Mouse (Mus musculus) T-cell, adult 2 months (primary cell): ENCODE data around the gene Pdzd7.
A peak's percentile ranks its signal among the peaks of the same experiment; 100 is the strongest.

ENCODE experiments used
- DNase-seq: peaks from one replicate; pipeline ENCODE4 v3.0.0; 2022; ENCODE audit warnings: low spot score

Pdzd7 gene

GRCm38 (mm10) chr19:45012636-45013035 is 32.9 kb downstream of the Pdzd7 start:
- no peak for DNase-seq

- no peak for DNase-seq
Observed at GRCm38 (mm10) chr19:45012219-45012618, 33.3 kb downstream of the Pdzd7 start.

DNA sequence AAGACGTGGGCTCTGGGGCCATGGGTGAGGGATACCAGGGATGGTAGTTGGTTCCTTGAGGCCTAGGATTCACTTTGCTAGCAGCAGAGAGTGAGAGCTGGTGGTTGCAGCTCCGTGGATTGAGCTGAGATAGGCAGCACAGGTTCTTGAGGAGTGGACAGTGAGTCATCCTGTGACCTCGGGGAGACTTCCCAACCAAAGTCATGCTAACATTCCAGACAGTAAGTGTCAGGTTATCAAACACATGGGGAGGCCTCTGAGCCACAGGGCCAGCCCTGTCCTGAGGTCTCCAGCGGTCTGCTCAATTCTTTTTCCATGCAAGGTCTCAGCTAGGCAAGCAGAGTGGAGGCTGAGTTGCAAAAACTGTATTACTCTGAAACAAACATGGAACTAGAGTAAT is 34.9 kb downstream of the Pdzd7 start:
- no peak for DNase-seq

DNA sequence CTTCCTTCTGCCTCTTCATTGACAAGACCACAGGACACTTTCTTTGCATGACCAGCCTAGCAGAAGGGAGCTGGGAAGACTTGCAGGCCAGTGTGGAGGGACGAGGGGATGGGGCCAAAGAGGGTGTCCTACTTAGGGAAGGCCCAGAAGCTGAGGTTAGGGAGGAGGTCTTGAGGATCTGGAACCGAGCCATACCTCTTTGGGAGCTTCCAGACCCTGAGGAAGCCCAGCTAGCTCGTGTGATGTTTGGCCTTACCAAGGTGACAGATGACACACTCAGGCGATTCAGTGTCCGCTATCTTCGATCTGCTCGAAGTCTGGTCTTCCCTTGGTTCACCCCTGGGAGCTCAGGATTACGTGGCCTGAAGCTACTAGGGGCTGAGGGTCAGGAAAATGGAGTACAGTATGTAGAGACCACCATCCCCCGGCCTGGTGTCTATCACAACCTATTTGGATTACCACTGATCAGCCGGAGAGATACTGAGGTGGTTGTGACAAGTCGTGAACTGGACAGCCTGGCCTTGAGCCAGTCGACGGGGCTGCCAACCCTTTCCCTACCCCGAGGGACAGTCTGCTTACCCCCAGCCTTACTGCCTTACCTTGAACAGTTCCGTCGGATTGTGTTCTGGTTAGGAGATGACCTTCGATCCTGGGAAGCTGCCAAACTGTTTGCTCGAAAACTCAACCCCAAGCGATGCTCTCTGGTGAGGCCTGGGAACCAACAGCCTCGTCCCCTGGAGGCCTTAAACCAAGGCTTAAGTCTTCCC is 37.9 kb downstream of the Pdzd7 start:
- DNase-seq, result no peak

- no peak for DNase-seq
Observed at GRCm38 (mm10) chr19:45007021-45007420, 38.5 kb downstream of the Pdzd7 start.

DNA sequence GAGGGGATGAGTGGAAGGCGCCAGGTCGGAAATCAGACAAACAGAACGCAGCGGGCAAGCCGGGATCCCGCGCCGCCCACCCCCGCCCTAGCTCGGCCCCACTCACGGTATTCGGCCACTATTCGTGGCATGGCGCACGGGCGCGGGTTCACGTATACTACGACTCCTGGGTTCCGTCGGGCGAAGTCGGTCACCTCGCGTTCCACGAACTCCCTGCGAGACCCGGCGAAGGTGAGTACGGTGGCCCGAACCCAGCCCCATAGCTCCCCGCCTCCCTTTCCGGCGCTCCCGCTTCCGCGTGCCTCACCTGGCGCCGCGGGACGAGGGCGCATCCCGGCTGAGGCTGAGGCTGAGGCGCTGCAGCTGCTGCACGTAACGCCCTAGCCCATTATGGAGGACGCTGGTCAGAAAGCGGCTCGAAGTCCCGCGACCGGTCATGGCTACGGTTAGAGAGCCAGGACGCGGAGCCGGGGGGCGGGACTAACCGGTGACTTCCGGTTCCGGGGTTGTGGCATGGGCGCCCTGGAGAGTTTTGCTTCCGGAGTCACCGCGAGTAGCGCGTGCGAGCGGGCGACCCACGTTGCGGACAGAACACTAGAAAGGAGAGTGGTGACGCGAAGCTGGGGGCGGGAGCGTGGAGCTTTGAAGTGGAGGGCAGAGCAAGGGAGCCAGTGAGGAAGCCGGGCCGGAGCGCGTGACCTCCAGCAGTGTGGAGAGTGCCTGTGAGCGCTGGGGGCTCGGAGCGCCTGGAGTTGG is 39.4 kb downstream of the Pdzd7 start, which contains the start of gene Mrpl43:
Gene Mrpl43, minus strand, starts transcription at position 486 of the 756 bp plus-strand sequence.
- DNase-seq, result peak; percentile 96

GRCm38 (mm10) chr19:45005444-45005843 is 40.1 kb downstream of the Pdzd7 start, which contains the start of gene Twnk:
Twnk (plus strand) TSS chr19:45005663.
- no peak for DNase-seq

- DNase-seq, result no peak
Observed at GRCm38 (mm10) chr19:45003740-45004516, 41.6 kb downstream of the Pdzd7 start.

DNA sequence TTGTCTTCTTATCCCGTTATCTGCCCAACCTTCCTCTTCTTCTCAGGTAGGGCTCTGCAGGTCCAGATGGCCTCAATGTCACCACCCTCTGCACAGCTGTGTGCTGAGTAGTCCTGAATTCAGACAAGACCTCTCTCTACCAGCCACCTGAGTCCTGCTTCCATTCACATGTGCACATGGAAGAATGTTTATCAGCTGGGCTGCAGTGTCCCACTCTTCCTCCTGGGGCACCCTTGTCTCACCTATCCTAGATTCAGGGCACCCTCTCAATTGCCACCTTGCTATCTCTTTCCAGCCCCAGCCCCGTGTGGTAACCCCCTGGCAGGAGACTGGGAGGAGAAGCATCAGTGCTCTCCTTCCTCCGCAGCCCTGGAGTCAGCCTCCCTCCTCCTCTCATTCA is 43.2 kb downstream of the Pdzd7 start:
- no peak for DNase-seq

GRCm38 (mm10) chr19:44999647-45000046 is 45.9 kb downstream of the Pdzd7 start:
- no peak for DNase-seq

DNA sequence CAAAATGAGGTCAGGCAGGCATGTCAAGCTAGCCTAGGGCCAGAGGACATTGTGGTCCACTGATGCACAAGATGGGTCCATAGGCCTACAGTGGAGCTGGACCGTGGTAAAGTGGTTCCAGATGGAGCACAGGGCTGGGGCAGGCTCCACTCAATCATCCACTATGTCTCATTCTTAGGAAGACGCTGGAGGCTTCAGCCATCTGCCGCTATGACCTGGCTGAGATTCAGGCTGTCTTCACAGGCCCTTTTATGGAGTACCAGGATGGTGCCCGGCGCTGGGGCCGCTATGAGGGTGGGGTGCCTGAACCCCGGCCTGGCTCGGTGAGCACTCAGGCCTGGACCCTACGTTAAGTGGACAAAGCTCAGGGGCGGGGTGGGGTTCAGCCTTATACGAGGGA is 47.7 kb downstream of the Pdzd7 start:
- DNase-seq, result no peak

- no peak for DNase-seq
Observed at GRCm38 (mm10) chr19:44992712-44993111, 52.8 kb downstream of the Pdzd7 start.

DNA sequence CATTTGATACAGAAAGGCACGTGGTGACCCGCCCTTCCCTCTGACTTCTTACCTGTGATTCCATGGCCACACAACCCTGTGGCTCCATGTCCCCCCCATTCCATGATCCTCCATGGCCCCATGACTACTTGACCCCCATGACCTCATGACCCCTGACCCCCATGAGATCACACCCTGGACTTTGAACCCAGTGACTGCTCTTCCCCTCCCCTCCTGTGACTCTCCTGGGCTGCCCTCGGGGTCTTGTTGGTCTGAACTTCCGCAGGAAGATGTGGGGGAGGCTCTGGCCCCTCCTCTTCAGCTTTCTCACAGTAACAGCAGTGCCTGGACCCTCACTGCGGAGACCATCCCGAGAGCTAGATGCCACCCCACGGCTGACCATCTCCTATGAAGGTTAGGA is 53.3 kb downstream of the Pdzd7 start:
- no peak for DNase-seq

DNA sequence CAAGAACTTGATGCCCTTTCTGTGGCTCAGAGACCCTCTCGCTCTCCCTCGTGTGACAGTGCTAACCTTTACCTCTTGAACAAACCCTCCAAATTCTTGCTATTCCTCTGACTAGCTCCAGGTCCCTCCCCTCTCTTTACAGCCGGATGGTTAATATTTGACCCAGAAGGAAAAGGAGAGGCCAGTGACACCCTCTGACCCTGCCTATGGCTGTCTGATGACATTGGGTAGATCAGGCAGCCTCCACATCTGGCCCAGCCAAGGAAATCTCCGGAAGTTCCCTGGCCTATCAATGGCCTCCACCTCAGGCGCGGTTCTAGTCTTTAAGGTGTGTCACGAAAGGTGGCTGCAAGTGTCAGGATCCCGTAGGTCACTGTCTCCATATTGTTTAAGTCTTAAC is 54.5 kb downstream of the Pdzd7 start:
- DNase-seq, result no peak

GRCm38 (mm10) chr19:44989567-44990495 is 55.7 kb downstream of the Pdzd7 start:
- DNase-seq, result no peak

GRCm38 (mm10) chr19:44988831-44989566 is 56.5 kb downstream of the Pdzd7 start, which contains the start of gene Sema4g:
Sema4g (plus strand) TSS chr19:44989101.
- peak; percentile 21 for DNase-seq

- DNase-seq, result no peak
Observed at GRCm38 (mm10) chr19:44988321-44988720, 57.2 kb downstream of the Pdzd7 start.

DNA sequence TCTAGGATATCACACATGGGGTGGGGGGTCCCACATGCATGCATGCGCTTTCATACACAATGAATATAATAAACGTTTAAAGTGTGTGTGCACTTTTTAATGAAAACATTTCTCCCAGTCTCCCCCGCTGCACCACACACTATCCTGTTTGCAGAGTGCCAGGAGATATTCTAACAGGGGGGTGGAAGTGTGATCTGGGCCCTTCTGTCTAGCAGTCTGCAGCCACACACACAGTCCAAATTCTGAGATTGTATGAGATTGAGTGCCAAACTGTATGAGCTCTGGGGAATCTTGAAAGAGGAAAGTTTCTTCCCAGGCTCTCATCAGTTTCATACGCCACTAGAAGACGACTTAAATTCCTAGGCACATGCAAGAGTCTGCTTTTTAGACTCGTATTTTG is 57.7 kb downstream of the Pdzd7 start:
- DNase-seq, result no peak

DNA sequence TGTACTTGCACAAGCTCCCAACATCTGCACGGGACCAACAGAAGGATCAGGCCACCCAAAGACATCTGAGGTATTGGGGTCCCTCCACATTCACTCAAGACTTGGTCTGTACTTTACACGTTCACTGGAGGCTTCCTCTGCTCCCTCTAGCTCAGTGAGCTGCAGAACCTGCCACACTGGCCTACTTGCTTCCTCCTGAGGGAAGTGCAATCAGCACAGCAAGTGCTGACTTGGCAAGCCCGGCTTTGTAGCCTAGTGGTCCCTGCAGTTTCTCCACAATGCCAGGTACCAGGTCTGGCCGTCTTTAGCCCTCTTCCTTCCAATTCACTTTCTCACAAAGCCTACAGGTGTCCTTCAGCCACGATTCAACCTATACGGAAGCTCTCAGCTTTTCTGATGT is 58.5 kb downstream of the Pdzd7 start:
- DNase-seq, result no peak

DNA sequence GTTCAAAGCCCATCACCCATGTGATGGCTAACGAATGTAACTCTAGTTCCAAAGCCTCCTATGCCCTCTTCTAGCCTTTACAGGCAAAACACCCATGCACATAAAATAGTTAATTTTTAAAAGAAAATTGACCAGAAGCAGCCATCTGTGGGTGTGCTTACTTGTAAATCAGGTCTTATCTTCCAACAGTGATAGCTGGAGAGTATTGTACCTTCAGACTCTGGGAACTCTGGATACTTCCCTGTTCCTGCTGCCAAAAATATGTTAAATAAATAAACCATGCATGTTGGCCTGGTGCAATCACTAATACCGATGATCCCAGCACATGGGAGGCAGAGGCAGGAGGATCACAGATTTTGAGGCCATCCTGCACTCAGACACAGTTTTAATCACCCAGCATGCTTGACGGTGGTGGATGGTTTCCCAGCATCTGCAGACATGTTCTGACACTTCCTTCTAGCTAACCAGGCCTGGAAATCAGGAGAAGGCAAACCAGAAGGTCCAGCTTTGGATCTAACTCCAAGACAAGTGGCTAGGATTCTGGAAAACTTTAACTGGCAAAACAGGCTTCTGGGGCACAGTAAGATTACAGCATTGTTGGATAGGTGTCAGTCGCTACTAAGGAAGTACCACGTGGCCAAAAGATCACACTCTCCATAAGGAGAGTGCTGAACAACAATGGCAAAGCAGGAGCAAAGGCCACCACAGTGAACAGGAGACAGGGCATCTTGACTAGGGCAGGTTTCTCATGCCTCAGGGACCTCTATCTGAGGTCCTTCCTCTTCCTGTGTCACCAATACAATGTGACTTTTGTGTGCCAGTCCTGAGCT is 60.1 kb downstream of the Pdzd7 start:
- DNase-seq, result no peak
